In genomic region chr13:52821571-52821970, GRCm38 (mm10) we compare ENCODE assay signal across 9 mouse cellular contexts.
DNase-seq lines count a peak whose midpoint lies in the region; ATAC-seq and TF ChIP-seq lines count a peak whose summit lies in the region.
"Had no signal": no experiment of that assay in that cellular context is flagged by ENCODE, and none has a peak within 500 bp of the region (broad histone marks: within the 10 kb centered on the region; RNA-seq: fewer than 3 reads in every experiment).

No protein-coding gene starts in this region.

- 18% methylated on average over 9 of the region's 9 CpGs for WGBS in lung, postnatal 0 days

- H3K27me3 ChIP-seq in lung, postnatal 0 days (replicated peaks; ENCODE audit: insufficient read depth, low read length) = no peaks in the 10 kb centered on the region

- ATAC-seq in lung, postnatal 0 days = peak; percentile 25

- no peak for TF ChIP-seq EP300 in lung, postnatal 0 days (IDR thresholded peaks at IDR 0.05)

- H3K9ac ChIP-seq in lung, postnatal 0 days (replicated peaks; ENCODE audit: low read depth) = no peak overlapping the region

- no peak for TF ChIP-seq POLR2A in embryonic fibroblast, embryonic 13.5 days (IDR thresholded peaks at IDR 0.05; ENCODE audit: low read depth, low read length)

- no peaks in the 10 kb centered on the region for H3K36me3 ChIP-seq in lung, postnatal 0 days (ENCODE audit: insufficient read depth, low read length)

- no peak overlapping the region for H3K4me2 ChIP-seq in lung, postnatal 0 days (replicated peaks; ENCODE audit: low read depth, low read length)

- H3K9me3 ChIP-seq in lung, postnatal 0 days (ENCODE audit: low read length) = no peaks in the 10 kb centered on the region

- peaks cover 23% of the 10 kb centered on the region for H3K4me1 ChIP-seq in embryonic fibroblast, embryonic 13.5 days (ENCODE audit: control insufficient read depth, insufficient read depth, low read length)
- peaks cover 30% of the 10 kb centered on the region; the same call in 1 of the 2 replicates for H3K4me1 ChIP-seq in lung, postnatal 0 days (ENCODE audit: insufficient read depth, low read depth, low read length)

- H3K4me3 ChIP-seq in embryonic fibroblast, embryonic 13.5 days (ENCODE audit: insufficient read depth, low read length) = no peak overlapping the region
- no peak overlapping the region for H3K4me3 ChIP-seq in lung, postnatal 0 days (ENCODE audit: low read depth, low read length)

- H3K27ac ChIP-seq in embryonic fibroblast, embryonic 13.5 days (ENCODE audit: insufficient read depth, low read length) = peak overlapping the region; percentile 77
- peak overlapping the region; percentile 85 for H3K27ac ChIP-seq in lung, postnatal 0 days (ENCODE audit: low read length)

- DNase-seq in adrenal gland, adult (ENCODE audit: inconsistent age in 2 of 2, low spot score in 1 of 2) = peak; percentile 84 to 96
- DNase-seq in adrenal gland, postnatal 4 days (ENCODE audit: low spot score in 2 of 2) = no peak
- DNase-seq in kidney, adult 9 months = peak; percentile 76
- peak; percentile 77 for DNase-seq in lung, postnatal 0 days (ENCODE audit: low spot score)
- DNase-seq in cerebellum, adult 9-11 months = no peak
- DNase-seq in cerebellum, postnatal 25 days = no peak
- no peak for DNase-seq in layer of hippocampus, postnatal 14 days (ENCODE audit: low spot score in 2 of 2)
- DNase-seq: cerebellum, postnatal 14 days had no signal

- TF ChIP-seq CTCF in embryonic fibroblast, embryonic 13.5 days (IDR thresholded peaks at IDR 0.05; ENCODE audit: borderline replicate concordance, insufficient read depth, low read length) = no peak
- no peak for TF ChIP-seq CTCF in lung, postnatal 0 days (IDR thresholded peaks at IDR 0.05)

Comparison
In these comparisons a context has a peak if more than half of its experiments do, and no peak if none do; other contexts are left out.
1. DNase-seq: peak in adrenal gland, adult (2 of 2), kidney, adult 9 months (single experiment) and lung, postnatal 0 days (single experiment); none in adrenal gland, postnatal 4 days (0 of 2), cerebellum, adult 9-11 months (single experiment), cerebellum, postnatal 25 days (0 of 2) and layer of hippocampus, postnatal 14 days (0 of 2).